Mouse (Mus musculus) MEL (cell line): ENCODE data around the gene Nadk. TPM values are rescaled to one million over a fixed set of nuclear protein-coding genes. Genes with fewer than 3 reads are reported as not detected.

ENCODE experiments used
- DNase-seq: peaks from one replicate; pipeline ENCODE4 v3.0.0; 2011; ENCODE audit warnings: low read depth, low spot score
- H3K27ac ChIP-seq: 2 replicates; pipeline ENCODE4 v1.5.1; 2012; ENCODE audit warnings: low read depth, mild to moderate bottlenecking, control low read depth, low read length, moderate library complexity; ENCODE audit not compliant: control insufficient read depth
- H3K27me3 ChIP-seq, 2 experiments: fragments of 150-350 bp in 1 of 2; sonication (generic) in 1 of 2; 2 replicates each; pipeline ENCODE4 v1.6.1; 2012; ENCODE audit warnings: low read length in 2 of 2, mild to moderate bottlenecking in 2 of 2, improper control_type of control experiment in 1 of 2, moderate library complexity in 1 of 2; ENCODE audit not compliant: insufficient read depth in 2 of 2, control insufficient read depth in 1 of 2
- H3K36me3 ChIP-seq, 2 experiments: 2 replicates each; pipeline ENCODE4 v1.6.1; 2012 to 2014; ENCODE audit warnings: low read length in 2 of 2, improper control_type of control experiment in 1 of 2, inconsistent platforms in 1 of 2, mild to moderate bottlenecking in 1 of 2; ENCODE audit not compliant: insufficient read depth in 2 of 2, control insufficient read depth in 1 of 2
- H3K4me1 ChIP-seq, 2 experiments: fragments of 150-350 bp in 1 of 2; sonication (generic) in 1 of 2; 2 replicates each; pipeline ENCODE4 v1.6.1; 2012; ENCODE audit warnings: low read length in 2 of 2, improper control_type of control experiment in 1 of 2, mild to moderate bottlenecking in 1 of 2; ENCODE audit not compliant: insufficient read depth in 2 of 2, control insufficient read depth in 1 of 2
- H3K4me3 ChIP-seq, 2 experiments: fragments of 150-350 bp in 1 of 2; sonication (generic) in 1 of 2; 2 replicates each; pipeline ENCODE4 v1.5.1; 2012; ENCODE audit warnings: low read depth in 2 of 2, low read length in 2 of 2, mild to moderate bottlenecking in 2 of 2, moderate library complexity in 2 of 2, control low read depth in 1 of 2, improper control_type of control experiment in 1 of 2; ENCODE audit not compliant: control insufficient read depth in 1 of 2, insufficient read depth in 1 of 2
- H3K79me2 ChIP-seq: 2 replicates; pipeline ENCODE4 v1.6.1; 2012; ENCODE audit warnings: mild to moderate bottlenecking, low read length, moderate library complexity; ENCODE audit not compliant: control insufficient read depth, poor library complexity, insufficient read depth
- H3K9ac ChIP-seq: 2 replicates; pipeline ENCODE4 v1.6.1; 2012; ENCODE audit warnings: low read depth, mild to moderate bottlenecking, control low read depth, low read length, moderate library complexity; ENCODE audit not compliant: control insufficient read depth, poor library complexity, severe bottlenecking
- H3K9me3 ChIP-seq: fragments of 150-350 bp; sonication (generic); replicated peaks from 2 replicates; pipeline ENCODE4 v1.6.1; 2012; ENCODE audit warnings: mild to moderate bottlenecking, low read length, improper control_type of control experiment, moderate library complexity; ENCODE audit not compliant: insufficient read depth
- BHLHE40 ChIP-seq: IDR thresholded peaks from 2 replicates; pipeline ENCODE4 v1.6.1; 2012; ENCODE audit warnings: low read depth, mild to moderate bottlenecking, inconsistent platforms, low read length, improper control_type of control experiment, borderline replicate concordance
- CHD2 ChIP-seq: IDR thresholded peaks from 2 replicates; pipeline ENCODE4 v1.6.1; 2011; ENCODE audit warnings: low read length, improper control_type of control experiment
- CTCF ChIP-seq, 3 experiments: IDR thresholded peaks in 2 of 3; conservative IDR thresholded peaks in 1 of 3; 2 replicates each; pipeline ENCODE4 v1.5.1; 2011 to 2012; ENCODE audit warnings: low read length in 3 of 3, low read depth in 2 of 3, mild to moderate bottlenecking in 2 of 3, improper control_type of control experiment in 1 of 3, inconsistent platforms in 1 of 3, mixed read lengths in 1 of 3, moderate library complexity in 1 of 3; ENCODE audit not compliant: control insufficient read depth in 1 of 3, insufficient read depth in 1 of 3, poor library complexity in 1 of 3, severe bottlenecking in 1 of 3
- ELF1 ChIP-seq: IDR thresholded peaks from 2 replicates; pipeline ENCODE4 v1.6.1; 2014; ENCODE audit warnings: low read depth, mild to moderate bottlenecking, inconsistent platforms, low read length, improper control_type of control experiment, moderate library complexity
- EP300 ChIP-seq, 2 experiments: IDR thresholded peaks; 2 replicates each; pipeline ENCODE4 v1.6.1; 2011; ENCODE audit warnings: improper control_type of control experiment in 2 of 2, low read length in 2 of 2, low read depth in 1 of 2, mild to moderate bottlenecking in 1 of 2
- GABPA ChIP-seq: IDR thresholded peaks from 2 replicates; pipeline ENCODE4 v1.6.1; 2012; ENCODE audit warnings: low read depth, mild to moderate bottlenecking, inconsistent platforms, low read length, improper control_type of control experiment, moderate library complexity
- HCFC1 ChIP-seq: IDR thresholded peaks from 2 replicates; pipeline ENCODE4 v1.6.1; 2012; ENCODE audit warnings: low read depth, mild to moderate bottlenecking, inconsistent platforms, low read length, improper control_type of control experiment, moderate library complexity
- MAZ ChIP-seq: IDR thresholded peaks from 2 replicates; pipeline ENCODE4 v1.6.1; 2012; ENCODE audit warnings: low read depth, mild to moderate bottlenecking, inconsistent platforms, low read length, improper control_type of control experiment
- MYB ChIP-seq: IDR thresholded peaks from 2 replicates; pipeline ENCODE4 v1.6.1; 2011; ENCODE audit warnings: mild to moderate bottlenecking, low read depth, low read length, improper control_type of control experiment
- MYC ChIP-seq: IDR thresholded peaks from 2 replicates; pipeline ENCODE4 v1.6.1; 2011; ENCODE audit warnings: low read depth, mild to moderate bottlenecking, low read length, improper control_type of control experiment, moderate library complexity
- POLR2A ChIP-seq, 2 experiments: IDR thresholded peaks; 2 replicates each; pipeline ENCODE4 v1.6.1; 2011 to 2012; ENCODE audit warnings: low read length in 2 of 2, mild to moderate bottlenecking in 2 of 2, control low read depth in 1 of 2, improper control_type of control experiment in 1 of 2, low read depth in 1 of 2, moderate library complexity in 1 of 2; ENCODE audit not compliant: control insufficient read depth in 1 of 2, insufficient read depth in 1 of 2, poor library complexity in 1 of 2
- POLR2AphosphoS5 ChIP-seq: IDR thresholded peaks from 2 replicates; pipeline ENCODE4 v1.6.1; 2012; ENCODE audit warnings: low read depth, borderline replicate concordance, mild to moderate bottlenecking, inconsistent platforms, low read length, moderate library complexity, mixed read lengths
- RCOR1 ChIP-seq: IDR thresholded peaks from 2 replicates; pipeline ENCODE4 v1.6.1; 2012; ENCODE audit warnings: low read depth, mild to moderate bottlenecking, inconsistent platforms, low read length, improper control_type of control experiment
- SIN3A ChIP-seq: IDR thresholded peaks from 2 replicates; pipeline ENCODE4 v1.6.1; 2012; ENCODE audit warnings: low read length, improper control_type of control experiment, inconsistent platforms
- SMC3 ChIP-seq: IDR thresholded peaks from 2 replicates; pipeline ENCODE4 v1.6.1; 2011; ENCODE audit warnings: low read depth, low read length, improper control_type of control experiment
- TAL1 ChIP-seq: IDR thresholded peaks from 2 replicates; pipeline ENCODE4 v1.6.1; 2012; ENCODE audit warnings: mild to moderate bottlenecking, inconsistent platforms, low read length, moderate library complexity, mixed read lengths
- USF1 ChIP-seq: IDR thresholded peaks from 2 replicates; pipeline ENCODE4 v1.6.1; 2014; ENCODE audit warnings: low read depth, mild to moderate bottlenecking, inconsistent platforms, low read length, improper control_type of control experiment, moderate library complexity
- ZC3H11A ChIP-seq: IDR thresholded peaks from 2 replicates; pipeline ENCODE4 v1.6.1; 2012; ENCODE audit warnings: low read depth, mild to moderate bottlenecking, inconsistent platforms, low read length, improper control_type of control experiment
- polyA plus RNA-seq, 2 experiments: library from polyadenylated mRNA; stranded (reverse) in 1 of 2; unstranded in 1 of 2; fragments of >175 nt in 1 of 2; fragments of >200 nt in 1 of 2; gene quantifications; 2 replicates each; pipeline versions ENCODE4 v1.2.1 to v1.2.4; 2012; ENCODE audit warnings: low replicate concordance in 2 of 2, low read depth in 1 of 2; ENCODE audit not compliant: insufficient read length in 2 of 2, insufficient read depth in 1 of 2, missing spikeins in 1 of 2
- total RNA-seq: library from RNA; depleted of rRNA; stranded (reverse); fragments of 300-350 nt; gene quantifications from 2 replicates; pipeline ENCODE4 v1.2.3, GENCODE M21; 2012

Gene Nadk
- total and polyA plus RNA-seq, 3 experiments = 53.2 to 258 (median 151) TPM

GRCm38 (mm10) chr4:155575521-155575920 lies 13.3 kb downstream of the Nadk start:
- Histone ChIP-seq H3K4me3 (no peak overlapping the region), H3K79me2 (peaks cover 36% of the 10 kb centered on the region), H3K9ac (no peak overlapping the region), H3K27me3 (no peaks in the 10 kb centered on the region), H3K27ac (no peak overlapping the region), H3K36me3 (peaks cover 10 to 23% of the 10 kb centered on the region in 2 experiments), H3K9me3 (no peaks in the 10 kb centered on the region), H3K4me1 (peaks cover 2 to 27% of the 10 kb centered on the region in 2 experiments)
- DNase-seq = no peak
- TF ChIP-seq HCFC1 = no peak
- no peak for TF ChIP-seq CHD2
- no peak for TF ChIP-seq USF1
- no peak for TF ChIP-seq MYB
- no peak for TF ChIP-seq SMC3
- no peak for TF ChIP-seq SIN3A
- TF ChIP-seq MYC = no peak
- no peak for TF ChIP-seq POLR2AphosphoS5
- no peak for TF ChIP-seq ELF1
- no peak for TF ChIP-seq GABPA
- no peak for TF ChIP-seq POLR2A (IDR thresholded peaks at IDR 0.05; ENCODE audit: control insufficient read depth in 1 of 2, insufficient read depth in 1 of 2, low read depth in 1 of 2, low read length in 2 of 2, poor library complexity in 1 of 2)
- no peak for TF ChIP-seq ZC3H11A
- no peak for TF ChIP-seq BHLHE40
- TF ChIP-seq EP300 (IDR thresholded peaks at IDR 0.05; ENCODE audit: low read depth in 1 of 2, low read length in 2 of 2) = no peak
- no peak for TF ChIP-seq RCOR1

- Histone ChIP-seq H3K4me3 (no peak overlapping the region), H3K4me1 (peaks cover 0 to 12% of the 10 kb centered on the region in 2 experiments), H3K36me3 (peaks cover 11 to 18% of the 10 kb centered on the region in 2 experiments), H3K27ac (no peak overlapping the region), H3K27me3 (no peaks in the 10 kb centered on the region), H3K79me2 (peaks cover 24% of the 10 kb centered on the region), H3K9me3 (no peaks in the 10 kb centered on the region), H3K9ac (no peak overlapping the region)
- no peak for DNase-seq
- TF ChIP-seq CTCF (IDR thresholded peaks at IDR 0.05 in 2 of 3, conservative IDR thresholded peaks at IDR 0.05 in 1 of 3; ENCODE audit: control insufficient read depth in 1 of 3, insufficient read depth in 1 of 3, low read depth in 2 of 3, low read length in 3 of 3, poor library complexity in 1 of 3, severe bottlenecking in 1 of 3) = no peak
These were observed 15.0 kb downstream of the Nadk start for GRCm38 (mm10) chr4:155577132-155577531.

- Histone ChIP-seq H3K9ac (no peak overlapping the region), H3K9me3 (no peaks in the 10 kb centered on the region), H3K79me2 (peaks cover 19% of the 10 kb centered on the region), H3K36me3 (peaks cover 8 to 19% of the 10 kb centered on the region in 2 experiments; a peak in 3 of 4 replicates), H3K4me1 (peaks cover 0 to 9% of the 10 kb centered on the region in 2 experiments; a peak in 3 of 4 replicates), H3K4me3 (no peak overlapping the region), H3K27me3 (no peaks in the 10 kb centered on the region), H3K27ac (no peak overlapping the region)
- no peak for TF ChIP-seq MAZ
- 0 out of 2 replicates have a peak, but pooled peaks have one; percentile 3 for TF ChIP-seq TAL1
- no peak for DNase-seq
These were observed 15.6 kb downstream of the Nadk start for GRCm38 (mm10) chr4:155577741-155578140.
